Mouse (Mus musculus): ENCODE data around the gene Ncam1. TPM values are rescaled to one million over a fixed set of nuclear protein-coding genes. Genes with fewer than 3 reads are reported as not detected.

Gene Ncam1
- polyA plus RNA-seq, 1 experiment from 2014 or later = 217 TPM

DNA sequence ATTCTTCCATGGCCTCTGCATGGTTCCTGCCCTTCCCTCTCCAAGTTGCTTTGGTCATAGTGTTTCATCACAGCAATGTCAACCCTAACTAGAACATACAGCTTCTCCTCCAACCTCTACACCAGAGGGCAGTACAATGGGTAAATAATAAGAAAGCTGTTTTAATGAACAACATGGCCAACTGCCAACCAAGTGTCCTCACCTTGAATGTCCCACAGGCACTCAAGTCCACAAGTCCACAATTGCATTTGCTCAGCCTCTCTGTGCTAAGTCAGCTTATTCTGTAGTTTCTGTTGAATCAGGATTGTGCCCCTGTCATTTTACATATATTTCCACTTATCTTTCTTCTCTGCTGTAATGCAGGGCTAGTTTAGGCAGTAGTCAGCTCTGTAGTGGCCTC is 91.1 kb downstream of the Ncam1 start:
- H3K27ac ChIP-seq = no peak overlapping the region
- no peak overlapping the region for H3K4me2 ChIP-seq
- H3K9me3 ChIP-seq (replicated peaks) = no peaks in the 10 kb centered on the region
- 0 out of 2 replicates have a peak, but pooled peaks cover 8% of the 10 kb centered on the region for H3K36me3 ChIP-seq (ENCODE audit: poor library complexity, severe bottlenecking)
- H3K27me3 ChIP-seq = no peaks in the 10 kb centered on the region
- H3K4me3 ChIP-seq = no peak overlapping the region
- H3K4me1 ChIP-seq = no peaks in the 10 kb centered on the region
- no peak for ATAC-seq
- H3K9ac ChIP-seq = no peak overlapping the region

DNA sequence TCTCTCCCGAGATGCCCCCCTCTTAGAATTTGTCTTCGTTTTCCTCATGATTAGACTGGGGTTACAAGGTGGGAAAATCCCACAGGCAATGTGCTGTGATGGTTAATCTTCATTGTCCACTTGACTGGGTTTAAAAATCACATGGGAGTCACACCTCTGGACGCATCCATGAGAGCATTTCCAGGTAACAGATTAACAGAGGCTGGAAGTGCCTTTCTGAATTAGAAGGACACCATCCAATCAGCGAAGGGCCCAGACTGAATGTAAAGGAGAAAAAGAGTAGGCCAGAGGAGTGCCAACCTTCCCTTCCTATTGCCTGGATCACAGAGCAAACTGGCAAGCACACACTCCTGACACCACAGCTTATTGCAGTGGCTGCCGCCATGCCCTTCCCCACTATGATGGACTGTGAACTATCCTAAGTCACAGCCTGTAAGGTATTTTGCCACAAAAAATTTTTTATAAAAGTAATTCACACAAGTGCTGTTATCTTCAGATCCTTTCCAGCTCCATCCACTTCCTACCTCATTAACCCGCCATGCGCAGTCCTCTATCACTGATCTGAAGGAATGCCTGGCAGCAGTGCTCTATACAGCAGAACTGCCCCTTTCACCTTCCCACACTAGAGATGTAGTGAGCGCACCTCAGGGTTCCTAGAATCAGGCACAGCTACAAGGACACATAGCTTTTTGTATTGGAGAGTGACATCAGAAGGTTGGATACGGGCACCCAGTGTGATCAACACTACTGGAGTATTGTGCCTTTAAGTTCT is 94.3 kb downstream of the Ncam1 start:
- Histone ChIP-seq H3K36me3 (ENCODE audit: poor library complexity, severe bottlenecking) (0 out of 2 replicates have a peak, but pooled peaks cover 8% of the 10 kb centered on the region), H3K27me3 (no peaks in the 10 kb centered on the region), H3K4me2 (no peak overlapping the region), H3K9me3 (replicated peaks) (no peaks in the 10 kb centered on the region), H3K4me1 (no peaks in the 10 kb centered on the region), H3K27ac (no peak overlapping the region), H3K4me3 (no peak overlapping the region), H3K9ac (no peak overlapping the region)
- WGBS = 83% methylated on average over 9 of the region's 9 CpGs
- ATAC-seq = no peak

DNA sequence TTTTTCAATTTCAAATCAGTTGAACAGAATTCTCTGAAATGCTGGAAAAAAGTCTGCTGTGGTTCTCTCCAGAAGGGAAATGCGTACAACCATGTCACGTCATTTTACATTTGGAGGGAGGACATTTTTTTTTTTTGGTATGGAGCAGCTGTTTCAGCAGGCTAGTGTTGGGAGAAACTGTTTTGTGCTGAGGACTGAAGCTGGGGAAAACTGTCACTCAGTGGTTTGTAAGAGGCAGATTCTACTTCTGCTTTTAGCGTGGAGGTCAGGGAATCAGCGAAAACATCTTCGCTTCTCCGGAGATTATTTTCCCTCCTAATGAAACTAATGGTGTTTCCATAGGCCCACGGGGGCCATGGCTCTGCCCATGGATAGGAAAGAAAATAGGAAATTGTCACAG is 103.4 kb downstream of the Ncam1 start:
- H3K36me3 ChIP-seq (ENCODE audit: poor library complexity, severe bottlenecking) = no peaks in the 10 kb centered on the region
- H3K9me3 ChIP-seq (replicated peaks) = no peaks in the 10 kb centered on the region
- WGBS = 90% methylated on average over 7 of the region's 7 CpGs
- H3K4me3 ChIP-seq = no peak overlapping the region
- no peaks in the 10 kb centered on the region for H3K27me3 ChIP-seq
- no peak overlapping the region for H3K9ac ChIP-seq
- no peak overlapping the region for H3K4me2 ChIP-seq
- peaks cover 29% of the 10 kb centered on the region for H3K4me1 ChIP-seq
- no peak overlapping the region for H3K27ac ChIP-seq
- no peak for ATAC-seq

DNA sequence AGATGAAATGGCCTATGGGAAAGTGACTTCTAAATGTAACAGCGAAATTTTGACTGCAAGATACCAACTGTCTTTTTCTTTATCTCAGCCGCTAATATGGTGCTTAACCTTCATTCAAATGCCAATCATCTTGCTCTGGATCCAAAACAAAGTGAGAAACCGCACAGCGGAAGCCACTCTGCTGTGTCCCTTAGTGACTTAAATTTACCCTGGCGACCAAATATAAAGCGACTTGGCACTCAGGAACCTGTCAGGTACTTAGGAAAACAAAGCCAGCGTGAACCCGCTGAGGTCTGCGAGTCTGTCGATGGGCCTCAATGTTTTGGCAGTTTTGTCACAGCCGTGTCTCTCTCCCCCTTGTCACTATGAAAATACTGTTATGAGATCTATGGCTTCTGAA is 105.9 kb downstream of the Ncam1 start:
- Histone ChIP-seq H3K4me2 (no peak overlapping the region), H3K36me3 (ENCODE audit: poor library complexity, severe bottlenecking) (no peaks in the 10 kb centered on the region), H3K9me3 (replicated peaks) (no peaks in the 10 kb centered on the region), H3K4me3 (no peak overlapping the region), H3K27me3 (no peaks in the 10 kb centered on the region), H3K9ac (no peak overlapping the region), H3K27ac (no peak overlapping the region), H3K4me1 (peaks cover 35% of the 10 kb centered on the region)
- ATAC-seq = no peak
- WGBS = 59% methylated on average over 11 of the region's 11 CpGs

DNA sequence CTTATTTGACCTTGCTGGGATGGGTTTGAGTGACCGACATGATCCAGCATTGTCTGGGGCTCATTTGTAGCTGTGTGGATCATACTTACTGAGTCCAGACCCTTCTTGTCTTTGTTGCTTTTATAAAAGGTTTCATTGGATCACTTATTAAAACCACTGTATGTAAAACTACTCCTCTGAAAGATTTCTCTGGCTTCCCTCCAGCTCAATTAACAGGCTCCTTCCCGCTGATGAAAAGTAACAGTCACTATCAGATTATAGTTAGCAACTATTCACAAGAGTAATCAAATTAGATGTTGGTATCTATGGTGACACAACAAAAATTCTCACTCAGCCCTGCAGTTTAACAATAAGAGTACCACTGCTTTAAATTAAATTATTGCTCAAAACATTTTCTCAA is 107.4 kb downstream of the Ncam1 start:
- no peak overlapping the region for H3K4me2 ChIP-seq
- H3K9me3 ChIP-seq (replicated peaks) = no peaks in the 10 kb centered on the region
- H3K4me3 ChIP-seq = no peak overlapping the region
- H3K27ac ChIP-seq = no peak overlapping the region
- 13% methylated on average over 2 of the region's 2 CpGs for WGBS
- peaks cover 35% of the 10 kb centered on the region for H3K4me1 ChIP-seq
- H3K9ac ChIP-seq = no peak overlapping the region
- ATAC-seq = no peak
- no peaks in the 10 kb centered on the region for H3K36me3 ChIP-seq (ENCODE audit: poor library complexity, severe bottlenecking)
- H3K27me3 ChIP-seq = no peaks in the 10 kb centered on the region

DNA sequence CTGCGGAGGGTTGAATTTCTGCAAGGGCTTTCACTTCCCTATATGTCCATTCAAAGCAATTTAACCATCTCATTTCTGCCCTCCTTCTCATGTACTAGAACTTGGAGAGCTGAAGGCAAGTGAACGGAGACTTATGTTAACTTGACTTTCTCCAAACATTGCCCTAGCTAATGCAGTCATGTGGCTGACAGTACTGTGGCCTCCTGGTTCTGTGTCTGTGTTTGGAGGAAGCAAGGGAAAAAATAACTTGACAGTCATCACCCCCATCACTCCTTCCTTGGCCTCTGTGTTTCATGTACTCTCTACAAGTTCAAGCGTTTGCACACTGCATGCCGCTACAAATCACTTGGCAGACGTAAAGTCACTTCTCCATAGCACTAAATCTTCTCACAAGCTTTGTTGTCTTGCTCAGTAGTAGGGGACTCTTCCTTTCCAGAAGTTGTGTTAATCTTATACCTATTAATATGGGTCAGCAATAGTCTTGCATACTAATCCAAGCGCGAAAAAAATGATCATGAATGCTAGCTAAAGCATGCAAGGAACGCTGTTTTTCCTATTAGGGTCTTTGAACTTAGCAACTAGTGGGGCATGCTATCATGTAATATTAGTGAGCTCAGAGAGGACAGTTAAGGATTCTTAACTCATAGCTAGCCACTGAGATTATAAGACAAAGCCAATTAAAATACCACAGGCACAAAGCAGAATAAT is 115.0 kb downstream of the Ncam1 start:
- H3K36me3 ChIP-seq (ENCODE audit: poor library complexity, severe bottlenecking) = no peaks in the 10 kb centered on the region
- no peak overlapping the region for H3K4me2 ChIP-seq
- ATAC-seq = no peak
- 75% methylated on average over 8 of the region's 8 CpGs for WGBS
- no peak overlapping the region for H3K4me3 ChIP-seq
- no peak overlapping the region for H3K27ac ChIP-seq
- H3K9me3 ChIP-seq (replicated peaks) = no peaks in the 10 kb centered on the region
- no peak overlapping the region for H3K9ac ChIP-seq
- H3K27me3 ChIP-seq = no peaks in the 10 kb centered on the region
- peaks cover 20% of the 10 kb centered on the region for H3K4me1 ChIP-seq

DNA sequence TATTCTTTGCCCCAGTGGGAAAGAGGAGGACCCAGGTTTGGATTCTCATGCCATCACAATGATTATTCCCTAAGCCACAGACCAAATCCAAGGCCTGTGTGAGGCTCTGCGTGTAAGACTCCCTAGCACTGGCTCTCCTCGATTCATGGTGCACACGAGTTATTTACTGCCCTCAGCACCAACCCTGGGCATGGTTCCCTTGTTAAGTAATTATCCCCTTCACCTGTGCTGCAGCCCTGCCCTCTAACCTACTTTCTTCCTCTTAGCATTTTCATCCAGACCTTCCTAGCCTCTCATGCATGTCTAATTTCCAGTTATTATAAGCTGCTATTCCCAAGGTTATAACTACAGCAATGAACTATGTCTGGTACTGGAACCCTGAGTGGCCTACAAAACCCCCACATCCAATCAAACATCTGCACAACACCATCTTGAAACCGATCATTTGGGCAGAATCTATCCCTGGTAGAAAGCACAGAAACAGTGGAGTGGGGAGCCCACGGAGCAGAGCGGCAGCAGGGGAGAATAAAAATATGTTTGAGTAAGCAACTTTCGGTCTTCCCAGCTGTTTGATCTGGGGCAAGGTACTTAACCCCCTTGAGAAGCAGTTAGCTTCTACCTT is 116.8 kb downstream of the Ncam1 start:
- no peak for ATAC-seq
- Histone ChIP-seq H3K4me3 (no peak overlapping the region), H3K9me3 (replicated peaks) (no peaks in the 10 kb centered on the region), H3K9ac (no peak overlapping the region), H3K4me1 (peaks cover 20% of the 10 kb centered on the region), H3K36me3 (ENCODE audit: poor library complexity, severe bottlenecking) (no peaks in the 10 kb centered on the region), H3K27me3 (no peaks in the 10 kb centered on the region), H3K4me2 (no peak overlapping the region), H3K27ac (no peak overlapping the region)
- 78% methylated on average over 7 of the region's 7 CpGs for WGBS

DNA sequence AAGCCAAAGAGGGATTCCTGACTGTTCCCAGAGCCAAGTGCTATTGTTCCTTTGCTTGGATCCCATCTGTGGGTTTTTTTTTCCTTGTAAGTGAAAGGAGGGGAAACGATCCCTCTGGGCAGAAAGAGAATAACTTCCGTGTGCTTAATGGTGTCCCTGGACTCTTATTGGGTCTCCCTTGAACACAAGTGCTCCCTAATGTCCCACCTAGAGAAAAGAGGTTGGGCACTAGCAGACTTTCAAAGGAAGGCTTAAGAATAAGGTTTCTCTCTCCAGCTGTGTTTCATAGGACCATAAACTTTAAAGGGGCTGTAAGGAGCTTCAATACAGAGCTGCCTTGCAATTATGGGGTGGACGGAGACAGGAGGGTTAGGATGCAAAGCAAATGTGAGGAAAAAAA is 119.5 kb downstream of the Ncam1 start:
- no peak for ATAC-seq
- no peak overlapping the region for H3K27ac ChIP-seq
- no peaks in the 10 kb centered on the region for H3K36me3 ChIP-seq (ENCODE audit: poor library complexity, severe bottlenecking)
- H3K4me2 ChIP-seq = no peak overlapping the region
- no peaks in the 10 kb centered on the region for H3K9me3 ChIP-seq (replicated peaks)
- H3K4me3 ChIP-seq = no peak overlapping the region
- H3K9ac ChIP-seq = no peak overlapping the region
- no peaks in the 10 kb centered on the region for H3K27me3 ChIP-seq
- WGBS = 28% methylated on average over 3 of the region's 3 CpGs
- H3K4me1 ChIP-seq = peaks cover 14% of the 10 kb centered on the region

DNA sequence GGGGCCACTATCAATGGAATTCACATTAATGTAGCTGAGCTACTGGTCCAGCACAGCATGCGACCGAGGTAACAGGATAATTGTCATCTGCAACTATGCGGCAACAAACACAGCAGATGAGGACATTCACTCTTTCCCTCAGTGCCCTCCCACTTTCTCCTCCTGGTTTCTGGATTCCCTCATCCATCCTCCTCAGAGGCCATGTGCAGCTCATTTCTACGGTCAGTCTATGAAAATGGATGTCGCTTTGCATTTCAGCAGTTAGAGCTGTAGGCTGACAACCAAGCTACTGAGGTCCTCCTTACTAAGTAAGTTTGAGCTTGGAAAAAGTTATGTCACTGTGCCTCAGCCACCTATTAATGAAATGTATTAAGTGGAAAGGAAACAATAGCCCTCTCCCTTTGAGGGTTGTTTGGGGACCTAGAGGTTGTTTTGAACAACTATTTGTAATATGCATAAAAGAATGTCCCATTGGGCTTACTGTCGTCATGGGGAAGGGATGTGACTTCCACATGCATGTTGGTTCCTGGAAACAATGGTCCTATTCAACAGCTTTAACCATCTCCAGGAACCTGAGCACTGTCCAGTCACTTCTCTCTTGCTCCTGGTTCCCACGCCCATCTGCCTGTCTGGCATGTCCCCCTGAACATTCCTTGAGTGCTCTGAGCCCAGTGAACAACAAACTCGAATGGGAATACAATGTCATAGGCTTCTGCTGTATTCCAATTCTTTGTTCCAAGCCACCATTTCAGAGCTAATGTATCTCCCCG is 122.8 kb downstream of the Ncam1 start:
- no peaks in the 10 kb centered on the region for H3K36me3 ChIP-seq (ENCODE audit: poor library complexity, severe bottlenecking)
- no peak overlapping the region for H3K9ac ChIP-seq
- H3K9me3 ChIP-seq (replicated peaks) = no peaks in the 10 kb centered on the region
- H3K27ac ChIP-seq = no peak overlapping the region
- H3K27me3 ChIP-seq = no peaks in the 10 kb centered on the region
- peaks cover 15% of the 10 kb centered on the region for H3K4me1 ChIP-seq
- H3K4me2 ChIP-seq = no peak overlapping the region
- H3K4me3 ChIP-seq = no peak overlapping the region
- ATAC-seq = no peak
- WGBS = 61% methylated on average over 9 of the region's 9 CpGs

DNA sequence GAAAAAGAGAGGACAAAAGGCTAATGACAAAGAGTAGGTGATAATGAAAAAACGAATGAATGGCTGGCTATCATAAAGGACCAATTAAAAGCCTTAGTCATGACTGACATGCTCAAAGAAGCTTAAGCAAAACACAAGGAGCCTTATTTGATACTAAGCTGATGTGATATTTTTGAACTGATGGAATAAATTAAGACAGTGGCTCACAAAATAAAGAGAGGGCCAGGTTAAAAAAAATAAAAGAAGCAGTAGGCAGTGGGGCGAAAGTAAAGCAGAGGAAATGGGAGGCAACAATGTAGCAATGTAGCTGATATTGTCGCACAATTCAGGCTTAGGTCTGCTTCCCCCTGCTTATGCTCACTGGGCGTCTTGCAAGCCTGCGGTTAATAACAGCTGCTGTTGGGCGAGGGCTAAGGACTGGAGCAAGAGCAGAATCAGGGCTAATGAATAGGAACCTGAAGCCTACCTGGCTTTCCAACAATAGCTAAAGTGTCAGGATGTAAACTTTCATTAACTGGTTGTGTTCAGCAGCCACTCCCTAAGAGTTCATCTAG is 126.0 kb downstream of the Ncam1 start:
- H3K4me3 ChIP-seq = no peak overlapping the region
- ATAC-seq = no peak
- WGBS = 6% methylated on average over 6 of the region's 6 CpGs
- H3K27ac ChIP-seq = no peak overlapping the region
- H3K4me2 ChIP-seq = no peak overlapping the region
- H3K9me3 ChIP-seq (replicated peaks) = no peaks in the 10 kb centered on the region
- no peaks in the 10 kb centered on the region for H3K36me3 ChIP-seq (ENCODE audit: poor library complexity, severe bottlenecking)
- no peak overlapping the region for H3K9ac ChIP-seq
- peaks cover 15% of the 10 kb centered on the region for H3K4me1 ChIP-seq
- H3K27me3 ChIP-seq = no peaks in the 10 kb centered on the region

DNA sequence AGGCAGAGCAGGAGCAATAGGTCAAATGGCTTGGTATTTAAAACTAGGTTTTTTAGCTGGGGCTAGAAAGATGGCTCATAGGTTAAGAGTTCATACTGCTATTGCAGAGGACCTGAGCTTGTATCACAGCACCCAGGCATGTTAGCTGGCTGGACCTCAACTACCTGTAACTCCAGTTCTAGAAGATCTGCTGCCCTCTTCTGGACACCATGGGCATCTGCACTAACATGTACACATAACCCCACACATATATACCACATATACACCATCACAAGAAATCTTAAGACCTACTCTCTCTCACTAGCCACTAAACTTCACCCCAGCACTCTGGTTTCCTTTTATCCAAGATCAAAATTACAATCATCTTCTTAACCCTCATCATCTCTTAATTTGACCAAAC is 131.7 kb downstream of the Ncam1 start:
- H3K27me3 ChIP-seq = no peaks in the 10 kb centered on the region
- H3K4me3 ChIP-seq = no peak overlapping the region
- no peak overlapping the region for H3K9ac ChIP-seq
- H3K4me2 ChIP-seq = no peak overlapping the region
- H3K9me3 ChIP-seq (replicated peaks) = no peaks in the 10 kb centered on the region
- no peaks in the 10 kb centered on the region; the same call in 1 of the 2 replicates for H3K36me3 ChIP-seq (ENCODE audit: poor library complexity, severe bottlenecking)
- no peak overlapping the region for H3K27ac ChIP-seq
- ATAC-seq = no peak
- H3K4me1 ChIP-seq = no peaks in the 10 kb centered on the region

DNA sequence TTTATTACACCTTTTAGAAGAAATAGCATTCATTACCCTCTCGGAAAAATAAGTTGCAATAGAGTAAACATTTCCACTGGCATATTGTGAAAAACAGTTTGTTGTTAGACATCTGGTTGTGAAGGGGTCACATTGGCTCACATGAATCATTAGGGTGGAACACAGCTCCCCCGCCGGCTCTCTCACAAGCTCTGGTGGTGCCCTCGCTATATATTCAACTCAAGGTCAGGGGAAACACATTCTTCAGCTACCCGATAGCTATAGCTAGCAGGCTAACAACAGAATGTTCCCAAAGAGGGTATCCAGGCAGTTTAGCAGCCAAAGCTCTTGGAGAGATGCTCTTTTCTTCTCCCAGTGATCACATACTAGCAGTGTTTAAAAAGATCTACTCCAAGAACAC is 133.4 kb downstream of the Ncam1 start:
- ATAC-seq = no peak
- Histone ChIP-seq H3K27ac (no peak overlapping the region), H3K4me3 (no peak overlapping the region), H3K4me1 (no peaks in the 10 kb centered on the region), H3K4me2 (no peak overlapping the region), H3K9ac (no peak overlapping the region), H3K9me3 (replicated peaks) (no peaks in the 10 kb centered on the region), H3K27me3 (no peaks in the 10 kb centered on the region), H3K36me3 (ENCODE audit: poor library complexity, severe bottlenecking) (no peaks in the 10 kb centered on the region; the same call in 1 of the 2 replicates)
- 61% methylated on average over 5 of the region's 5 CpGs for WGBS

All from forebrain, embryonic 13.5 days (tissue).